Mouse (Mus musculus) spleen, postnatal 36 days (tissue): Measurements from ENCODE around the gene Gm21954.

ENCODE experiments used
- DNase-seq, 2 experiments: peaks; one replicate each; pipeline ENCODE4 v3.0.0; 2022; ENCODE audit warnings: low spot score in 2 of 2, mixed read lengths in 1 of 2

Gm21954 gene

GRCm38 (mm10) chr3:55462904-55463668 is 8.9 kb downstream of the Gm21954 start:
- no peak for DNase-seq

GRCm38 (mm10) chr3:55461685-55462655 is 10.0 kb downstream of the Gm21954 start:
- DNase-seq = no peak

- DNase-seq = no peak
Observed at GRCm38 (mm10) chr3:55461092-55461491, 10.9 kb downstream of the Gm21954 start.

GRCm38 (mm10) chr3:55452464-55452863 is 19.5 kb downstream of the Gm21954 start:
- no peak for DNase-seq

GRCm38 (mm10) chr3:55451877-55452276 is 20.1 kb downstream of the Gm21954 start:
- no peak for DNase-seq

GRCm38 (mm10) chr3:55451035-55451434 is 21.0 kb downstream of the Gm21954 start:
- DNase-seq = no peak

- no peak for DNase-seq
Observed at GRCm38 (mm10) chr3:55449148-55449547, 22.9 kb downstream of the Gm21954 start.

GRCm38 (mm10) chr3:55447486-55448460 is 24.2 kb downstream of the Gm21954 start:
- no peak for DNase-seq

GRCm38 (mm10) chr3:55446681-55447080 is 25.3 kb downstream of the Gm21954 start:
- DNase-seq = no peak

- DNase-seq = no peak
Observed at GRCm38 (mm10) chr3:55443725-55444124, 28.3 kb downstream of the Gm21954 start.

- DNase-seq = no peak
Observed at GRCm38 (mm10) chr3:55443271-55443670, 28.7 kb downstream of the Gm21954 start.

GRCm38 (mm10) chr3:55442012-55442645 is 29.9 kb downstream of the Gm21954 start:
- DNase-seq = no peak

GRCm38 (mm10) chr3:55440342-55440741 is 31.7 kb downstream of the Gm21954 start:
- no peak for DNase-seq

- DNase-seq = no peak
Observed at GRCm38 (mm10) chr3:55438824-55439446, 33.1 kb downstream of the Gm21954 start.

- DNase-seq = no peak
Observed at GRCm38 (mm10) chr3:55434276-55434675, 37.7 kb downstream of the Gm21954 start.

GRCm38 (mm10) chr3:55431223-55431622 is 40.8 kb downstream of the Gm21954 start:
- no peak for DNase-seq

- DNase-seq = no peak
Observed at GRCm38 (mm10) chr3:55430022-55430549, 41.9 kb downstream of the Gm21954 start.

GRCm38 (mm10) chr3:55423640-55424397 is 48.2 kb downstream of the Gm21954 start:
- DNase-seq = no peak

GRCm38 (mm10) chr3:55420436-55421083 is 51.5 kb downstream of the Gm21954 start:
- DNase-seq = no peak
